ENCODE assay signal across 8 mouse cellular contexts in genomic region chr5:36397384-36397759, GRCm38 (mm10). TPM values are rescaled to one million over a fixed set of nuclear protein-coding genes. Genes with fewer than 3 reads are reported as not detected.
DNase-seq lines count a peak whose midpoint lies in the region; ATAC-seq and TF ChIP-seq lines count a peak whose summit lies in the region.

No protein-coding gene starts in this region.

- no peaks in the 10 kb centered on the region; the same call in 1 of the 2 replicates for H3K9me3 ChIP-seq in limb, embryonic 11.5 days (ENCODE audit: control insufficient read depth, low read length)
- H3K9me3 ChIP-seq in neural tube, embryonic 15.5 days (replicated peaks), result no peaks in the 10 kb centered on the region

- H3K4me1 ChIP-seq in heart, adult 2 months (ENCODE audit: control insufficient read depth, insufficient read depth, low read length), result no peaks in the 10 kb centered on the region
- peaks cover 20% of the 10 kb centered on the region for H3K4me1 ChIP-seq in thymus, adult 2 months (replicated peaks; ENCODE audit: control insufficient read depth, insufficient read depth, low read length)
- H3K4me1 ChIP-seq in limb, embryonic 11.5 days (ENCODE audit: control insufficient read depth, insufficient read depth, low read length), result peaks cover 5% of the 10 kb centered on the region; the same call in 1 of the 2 replicates
- peaks cover 53% of the 10 kb centered on the region for H3K4me1 ChIP-seq in neural tube, embryonic 15.5 days

- no peak for TF ChIP-seq CTCF in heart, adult 2 months (IDR thresholded peaks at IDR 0.05)
- TF ChIP-seq CTCF in thymus, adult 2 months (IDR thresholded peaks at IDR 0.05; ENCODE audit: borderline replicate concordance, control insufficient read depth, extremely low read depth, insufficient read depth, low read length, poor library complexity), result no peak

- peak in 1 of 2 experiments; percentile 10 for DNase-seq in heart, adult 2 months
- no peak for DNase-seq in heart, postnatal 4 days
- peak; percentile 22 for DNase-seq in thymus, adult 2 months
- DNase-seq in thymus, postnatal 10 days (ENCODE audit: low spot score in 2 of 2), result no peak
- DNase-seq in limb, embryonic 11.5 days (ENCODE audit: low spot score), result peak; percentile 71
- no peak for DNase-seq in urinary bladder, adult 2 months (ENCODE audit: low spot score)

- peak overlapping the region; percentile 62 for H3K4me3 ChIP-seq in heart, adult 2 months
- H3K4me3 ChIP-seq in thymus, adult 2 months (ENCODE audit: control insufficient read depth, insufficient read depth, low read length), result peak overlapping the region; percentile 63
- H3K4me3 ChIP-seq in limb, embryonic 11.5 days (ENCODE audit: low read depth, low read length), result peak overlapping the region; percentile 68
- H3K4me3 ChIP-seq in neural tube, embryonic 15.5 days (replicated peaks), result peak overlapping the region; percentile 62

- TF ChIP-seq POLR2A in heart, adult 2 months (IDR thresholded peaks at IDR 0.05; ENCODE audit: insufficient read depth, low read depth, low read length), result no peak
- no peak for TF ChIP-seq POLR2A in thymus, adult 2 months (IDR thresholded peaks at IDR 0.05; ENCODE audit: control insufficient read depth, extremely low read depth, insufficient read depth, low read length, poor library complexity)

- H3K36me3 ChIP-seq in heart, adult 2 months (ENCODE audit: control insufficient read depth, insufficient read depth, low read length), result no peaks in the 10 kb centered on the region
- H3K36me3 ChIP-seq in thymus, adult 2 months (ENCODE audit: control insufficient read depth, insufficient read depth, low read length), result no peaks in the 10 kb centered on the region
- H3K36me3 ChIP-seq in limb, embryonic 11.5 days (ENCODE audit: control insufficient read depth, insufficient read depth, low read length), result no peaks in the 10 kb centered on the region
- H3K36me3 ChIP-seq in neural tube, embryonic 15.5 days, result no peaks in the 10 kb centered on the region

- no peak for ATAC-seq in limb, embryonic 11.5 days (ENCODE audit: insufficient number of reproducible peaks, low FRiP score, low TSS enrichment, low read depth)
- peak; percentile 45 for ATAC-seq in neural tube, embryonic 15.5 days (ENCODE audit: low FRiP score)
- no peak for ATAC-seq in cerebellum, adult (ENCODE audit: insufficient number of reproducible peaks, low FRiP score, low TSS enrichment)

- H3K27ac ChIP-seq in heart, adult 2 months, result no peak overlapping the region; the same call in 1 of the 2 replicates
- no peak overlapping the region for H3K27ac ChIP-seq in thymus, adult 2 months (ENCODE audit: control insufficient read depth, insufficient read depth, low read length)
- no peak overlapping the region for H3K27ac ChIP-seq in limb, embryonic 11.5 days (replicated peaks; ENCODE audit: low read depth, low read length)
- H3K27ac ChIP-seq in neural tube, embryonic 15.5 days (replicated peaks), result peak overlapping the region; percentile 35; the same call in 1 of the 2 replicates

- H3K9ac ChIP-seq in heart, adult 2 months (ENCODE audit: low read depth, low read length), result peak overlapping the region; percentile 82
- H3K9ac ChIP-seq in limb, embryonic 11.5 days (ENCODE audit: low read length), result peak overlapping the region; percentile 88
- H3K9ac ChIP-seq in neural tube, embryonic 15.5 days (replicated peaks), result peak overlapping the region; percentile 82

- H3K4me2 ChIP-seq in limb, embryonic 11.5 days (ENCODE audit: low read depth, severe bottlenecking), result peak overlapping the region; percentile 99
- H3K4me2 ChIP-seq in neural tube, embryonic 15.5 days, result peak overlapping the region; percentile 90

- TF ChIP-seq EP300 in heart, adult 2 months (IDR thresholded peaks at IDR 0.05; ENCODE audit: insufficient read depth, low read depth, low read length), result no peak

- WGBS in heart, adult 2 months, result under 1% methylated on average over 36 of the region's 36 CpGs
- 5% methylated on average over 36 of the region's 36 CpGs for WGBS in thymus, adult 2 months
- WGBS in limb, embryonic 11.5 days, result 0% methylated on average over 36 of the region's 36 CpGs
- WGBS in neural tube, embryonic 15.5 days, result 0% methylated on average over 36 of the region's 36 CpGs

- H3K79me2 ChIP-seq in heart, adult 2 months (replicated peaks; ENCODE audit: control insufficient read depth, insufficient read depth, low read length), result no peaks in the 10 kb centered on the region

- intact Hi-C loops in heart, adult 2 months (cut with DNase I), result loop anchor here (1.0 kb wide), 1 partner anchor 415 kb away; no protein-coding TSS in a partner anchor

- H3K27me3 ChIP-seq in heart, adult 2 months (ENCODE audit: control insufficient read depth, insufficient read depth, low read length), result no peaks in the 10 kb centered on the region; the same call in 1 of the 2 replicates
- no peaks in the 10 kb centered on the region for H3K27me3 ChIP-seq in thymus, adult 2 months (ENCODE audit: control insufficient read depth, insufficient read depth, low read length)
- no peaks in the 10 kb centered on the region for H3K27me3 ChIP-seq in limb, embryonic 11.5 days (ENCODE audit: control insufficient read depth, insufficient read depth, low read length)
- peaks cover 18% of the 10 kb centered on the region for H3K27me3 ChIP-seq in neural tube, embryonic 15.5 days (replicated peaks)

RNA-seq across cellular contexts. Expression of gene Sorcs2, which starts 0.6 kb away (rescaled TPM):
- total RNA-seq in heart, adult 2 months (2021), result 1 to 10 TPM; 6.0 to 7.7 TPM
- polyA plus RNA-seq in heart, adult 2 months (2012; rRNA removed), result 9.0 and 14.5 TPM in 2 replicates
- 10 to 100 TPM; 18.1 TPM for total RNA-seq in heart, postnatal 4 days (2021)
- 5.7 TPM in 2 replicates for polyA plus RNA-seq in thymus, adult 2 months (2012; rRNA removed)
- 6.4 and 8.3 TPM in 2 replicates for polyA plus RNA-seq in limb, embryonic 11.5 days (2014; fragmentation: Nextera tagmentation; extraction: Ambion mirVana)
- polyA plus RNA-seq in neural tube, embryonic 15.5 days (2015; fragmentation: Nextera tagmentation; extraction: Ambion mirVana), result 14.2 and 14.8 TPM in 2 replicates
- polyA plus RNA-seq in urinary bladder, adult 2 months (2012; rRNA removed), result 15.8 and 20.7 TPM in 2 replicates

Comparison
In these comparisons a context has a peak if more than half of its experiments do, and no peak if none do; other contexts are left out.
1. DNase-seq: peak in thymus, adult 2 months (single experiment) and limb, embryonic 11.5 days (single experiment); none in heart, postnatal 4 days (single experiment), thymus, postnatal 10 days (0 of 2) and urinary bladder, adult 2 months (single experiment).
2. Peak in every context shown above with its lines, with median percentiles within 50 percentile points of each other: H3K4me3 ChIP-seq and H3K9ac ChIP-seq.